Mouse (Mus musculus) gastrocnemius, postnatal 4 days (tissue): ENCODE results near the gene Zyg11a. TPM values are rescaled to one million over a fixed set of nuclear protein-coding genes. Genes with fewer than 3 reads are reported as not detected.
"Not testable (repeated sequence)": the region's sequence is repeated elsewhere in the genome, so short reads cannot be mapped to it uniquely, and the experiment has no call there.

ENCODE experiments used
- DNase-seq, 2 experiments: peaks; one replicate each; pipeline ENCODE4 v3.0.0; 2021 to 2022; ENCODE audit warnings: low spot score in 2 of 2, mixed read lengths in 2 of 2
- total RNA-seq, 2 experiments: library from RNA; stranded (reverse); gene quantifications; 2 replicates each; pipeline ENCODE4 v1.2.3; 2021

Zyg11a gene
- total RNA-seq, 2 experiments from 2014 or later, result not detected

DNA sequence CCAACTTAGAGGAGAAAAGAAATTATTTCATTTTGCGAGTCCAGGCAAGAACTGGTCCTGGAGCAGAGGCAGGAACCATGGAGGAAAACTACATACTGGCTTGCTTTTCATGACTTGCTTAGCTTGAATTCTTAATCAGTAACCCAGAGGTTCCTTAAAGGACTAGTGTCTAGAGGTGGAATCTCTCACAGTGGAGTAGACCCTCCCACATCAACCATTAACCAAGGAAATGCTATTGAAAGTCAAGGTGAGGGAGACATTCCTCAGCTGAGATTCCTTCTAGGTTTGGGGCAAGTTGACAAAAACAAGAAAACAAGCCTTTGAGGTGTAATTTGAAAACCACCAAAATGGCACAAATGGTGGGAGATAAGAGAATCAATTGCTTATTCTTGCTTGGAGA is 73.0 kb downstream of the Zyg11a start, which contains the start of gene Scp2:
TSS of gene Scp2 (minus strand) at position 119 of the 400 bp plus-strand sequence.
- DNase-seq, result no peak

DNA sequence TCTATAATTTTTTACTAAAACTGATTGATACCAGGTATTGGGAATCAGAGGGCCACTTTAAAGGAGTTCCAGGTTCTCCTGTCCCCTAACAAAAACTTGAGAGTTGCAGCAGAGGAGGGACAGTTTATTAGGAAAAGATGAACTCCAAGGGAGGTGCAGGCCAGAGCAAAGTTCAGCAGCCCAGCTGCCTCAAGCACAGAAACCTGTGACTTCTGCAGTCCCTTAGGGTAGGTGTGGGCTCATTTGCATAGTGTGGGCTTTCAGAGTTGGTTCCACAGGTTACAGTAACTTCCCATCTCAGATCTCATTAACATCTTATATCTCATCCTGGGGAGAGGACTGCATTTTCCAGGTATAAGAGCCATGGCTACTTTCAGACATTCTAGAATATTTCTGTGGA is 74.1 kb downstream of the Zyg11a start:
- no peak for DNase-seq

DNA sequence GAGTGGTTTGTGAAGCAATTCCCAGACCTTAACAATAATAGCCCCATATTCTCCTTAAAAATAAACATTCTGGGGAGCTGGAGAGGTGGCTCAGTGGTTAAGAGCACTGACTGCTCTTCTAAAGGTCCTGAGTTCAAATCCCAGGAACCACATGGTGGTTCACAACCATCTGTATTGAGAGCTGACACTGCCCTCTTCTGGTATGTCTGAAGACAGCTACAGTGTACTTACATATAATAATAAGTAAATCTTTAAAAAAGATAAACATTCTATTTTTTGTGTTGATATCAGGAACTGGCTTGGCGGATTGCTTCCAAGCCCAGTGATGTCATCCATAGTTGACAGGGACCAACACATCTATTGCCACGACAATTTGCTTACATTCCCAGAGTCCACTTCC is 74.7 kb downstream of the Zyg11a start:
- not testable (repeated sequence) for DNase-seq

DNA sequence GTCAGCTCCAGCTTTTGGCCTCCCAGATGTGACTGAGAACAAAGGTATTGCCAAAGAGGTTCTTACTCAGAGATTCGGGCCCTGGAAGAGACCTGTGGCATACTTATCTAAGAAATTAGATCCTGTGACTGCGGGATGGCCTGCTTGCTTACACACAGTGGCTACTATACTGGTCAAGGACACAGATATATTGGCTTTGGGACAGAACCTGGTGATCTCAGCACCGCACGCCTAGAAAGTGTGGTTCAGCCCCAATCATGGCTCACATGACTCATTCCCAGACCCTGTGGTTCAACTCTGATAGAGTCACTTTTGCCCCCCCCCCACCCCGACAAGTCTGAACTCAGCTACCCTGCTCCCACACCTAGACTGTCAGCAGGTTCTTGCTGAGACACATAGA is 80.9 kb downstream of the Zyg11a start:
- no peak for DNase-seq

Other genes starting within 250 kb of the Zyg11a start
- gene Slc1a7, start 249.7 kb downstream of the Zyg11a start, total RNA-seq, result not detected
- gene Podn, start 121.6 kb downstream of the Zyg11a start, total RNA-seq, result 1 to 10 TPM; 5.9 to 9.8 TPM
- 100 to 1,000 TPM in 1 of 2 experiments, 10 to 100 TPM in 1; 96.9 to 111 TPM for gene Scp2, start 73.0 kb downstream of the Zyg11a start, total RNA-seq
- 1 to 10 TPM; 3.4 to 5.0 TPM for gene Echdc2, start 52.6 kb downstream of the Zyg11a start, total RNA-seq
- gene Zyg11b, start 83.0 kb upstream of the Zyg11a start, total RNA-seq, result 10 to 100 TPM; 23.8 to 27.8 TPM
- 10 to 100 TPM; 23.1 to 31.3 TPM for gene Coa7, start 110.1 kb upstream of the Zyg11a start, total RNA-seq
- gene Shisal2a, start 165.3 kb upstream of the Zyg11a start, total RNA-seq, result not detected
- gene Gpx7, start 188.9 kb upstream of the Zyg11a start, total RNA-seq, result 10 to 100 TPM; 38.8 to 41.9 TPM
- gene Tut4, start 241.4 kb upstream of the Zyg11a start, total RNA-seq, result 10 to 100 TPM; 39.6 to 42.8 TPM